Mouse (Mus musculus) right cerebral cortex, postnatal 36 days (tissue): ENCODE measurements at regions not wholly inside any gene's neighbourhood (a gene's known extent, or its start where the extent isn't known, plus 50 kb on each side); places are given as distances from the start of the nearest gene placed in this dataset.
"Not testable (repeated sequence)": the region's sequence is repeated elsewhere in the genome, so short reads cannot be mapped to it uniquely, and the experiment has no call there.

Source experiments
- DNase-seq, 2 experiments: peaks; one replicate each; pipeline ENCODE4 v3.0.0; 2022; ENCODE audit warnings: low spot score in 2 of 2, mixed read lengths in 1 of 2

- no peak for DNase-seq
These were observed 458.8 kb upstream of the 1700008P02Rik start for GRCm38 (mm10) chr3:7079073-7079472.

GRCm38 (mm10) chr3:7076850-7077249, 456.6 kb upstream of the 1700008P02Rik start:
- DNase-seq = no peak

- DNase-seq = no peak
These were observed 454.2 kb upstream of the 1700008P02Rik start for GRCm38 (mm10) chr3:7074488-7074887.

GRCm38 (mm10) chr3:7041372-7042057, 421.3 kb upstream of the 1700008P02Rik start:
- DNase-seq = no peak

- no peak for DNase-seq
These were observed 415.6 kb upstream of the 1700008P02Rik start for GRCm38 (mm10) chr3:7035833-7036232.

- DNase-seq = peak in 1 of 2 experiments; percentile 23
These were observed 407.6 kb upstream of the 1700008P02Rik start for GRCm38 (mm10) chr3:7027845-7028244.

- no peak for DNase-seq
These were observed 394.2 kb upstream of the 1700008P02Rik start for GRCm38 (mm10) chr3:7014345-7014973.

- no peak for DNase-seq
These were observed 393.3 kb upstream of the 1700008P02Rik start for GRCm38 (mm10) chr3:7013516-7013915.

GRCm38 (mm10) chr3:7010294-7011087, 390.2 kb upstream of the 1700008P02Rik start:
- DNase-seq = no peak

GRCm38 (mm10) chr3:7008671-7009217, 388.5 kb upstream of the 1700008P02Rik start:
- DNase-seq = no peak

GRCm38 (mm10) chr3:7007811-7008359, 387.6 kb upstream of the 1700008P02Rik start:
- DNase-seq = no peak

- not testable (repeated sequence) for DNase-seq
These were observed 371.5 kb upstream of the 1700008P02Rik start for GRCm38 (mm10) chr3:6991735-6992134.

GRCm38 (mm10) chr3:6984918-6985317, 364.7 kb upstream of the 1700008P02Rik start:
- DNase-seq = no peak

GRCm38 (mm10) chr3:6957681-6958080, 337.4 kb upstream of the 1700008P02Rik start:
- DNase-seq = no peak

GRCm38 (mm10) chr3:6932535-6933103, 312.4 kb upstream of the 1700008P02Rik start:
- no peak for DNase-seq

- DNase-seq = no peak
These were observed 306.5 kb upstream of the 1700008P02Rik start for GRCm38 (mm10) chr3:6926737-6927136.

GRCm38 (mm10) chr3:6922647-6923046, 302.4 kb upstream of the 1700008P02Rik start:
- DNase-seq = not testable (repeated sequence)

- DNase-seq = no peak
These were observed 300.0 kb upstream of the 1700008P02Rik start for GRCm38 (mm10) chr3:6920253-6920652.

GRCm38 (mm10) chr3:6887936-6888335, 267.7 kb upstream of the 1700008P02Rik start:
- DNase-seq = no peak

- DNase-seq = no peak
These were observed 266.9 kb upstream of the 1700008P02Rik start for GRCm38 (mm10) chr3:6887053-6887700.
